Mouse (Mus musculus): ENCODE measurements around the gene Nrd1. TPM values are rescaled to one million over a fixed set of nuclear protein-coding genes. Genes with fewer than 3 reads are reported as not detected.

The Nrd1 gene
- total RNA-seq, 2 experiments from 2014 or later: 119 to 149 TPM

- intact Hi-C loops (cut with DNase I): no loop called here
Observed at GRCm38 (mm10) chr4:109089171-109089570, 88.7 kb downstream of the Nrd1 start.

DNA sequence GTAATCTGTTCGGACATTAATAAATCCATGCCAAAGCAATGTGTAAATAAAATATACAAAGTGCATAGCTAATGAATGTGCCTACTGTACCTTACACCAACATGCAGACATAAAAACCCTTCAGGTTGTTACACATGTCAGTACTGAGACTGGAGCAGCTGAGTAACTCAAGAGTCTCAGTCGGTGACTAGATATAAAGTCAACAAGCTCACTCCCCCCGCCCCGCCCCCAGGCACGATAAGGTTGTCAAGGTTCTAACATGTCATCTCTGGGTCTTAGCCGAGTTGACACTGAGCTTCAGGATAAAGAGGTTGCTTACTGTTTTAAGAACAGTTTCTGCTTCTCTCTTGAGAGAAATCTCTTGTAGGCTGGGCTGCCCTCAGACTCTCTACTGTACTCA is 89.5 kb downstream of the Nrd1 start:
- intact Hi-C loops (cut with DNase I): no loop called here
- DNase-seq (ENCODE audit: low spot score in 2 of 2): no peak

More at GRCm38 (mm10) chr4:109089171-109089570, 88.7 kb downstream of the Nrd1 start:
- DNase-seq (ENCODE audit: low spot score in 2 of 2): no peak

GRCm38 (mm10) chr4:109091241-109091777 is 90.9 kb downstream of the Nrd1 start:
- intact Hi-C loops (cut with DNase I): no loop called here
- DNase-seq (ENCODE audit: low spot score in 2 of 2): no peak

DNA sequence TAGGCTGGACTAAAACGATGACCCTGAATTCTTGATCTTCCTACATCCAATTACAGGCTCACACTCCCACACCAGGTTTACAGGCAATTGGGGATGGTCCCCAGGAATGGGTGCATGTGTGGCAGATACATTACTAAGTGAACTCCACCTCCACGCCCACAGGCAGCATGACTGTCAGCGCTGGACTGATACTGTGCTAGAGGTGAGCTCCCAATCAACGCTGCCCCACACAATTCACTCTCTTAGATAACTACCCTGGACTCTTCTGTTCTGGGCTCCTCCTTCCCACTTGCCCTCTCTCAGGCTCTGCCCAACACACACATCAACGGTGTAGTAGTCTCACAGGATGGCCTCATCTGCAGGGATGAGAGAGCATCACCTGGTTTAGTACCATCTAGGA is 91.9 kb downstream of the Nrd1 start:
- DNase-seq (ENCODE audit: low spot score in 2 of 2): no peak
- intact Hi-C loops (cut with DNase I): no loop called here

DNA sequence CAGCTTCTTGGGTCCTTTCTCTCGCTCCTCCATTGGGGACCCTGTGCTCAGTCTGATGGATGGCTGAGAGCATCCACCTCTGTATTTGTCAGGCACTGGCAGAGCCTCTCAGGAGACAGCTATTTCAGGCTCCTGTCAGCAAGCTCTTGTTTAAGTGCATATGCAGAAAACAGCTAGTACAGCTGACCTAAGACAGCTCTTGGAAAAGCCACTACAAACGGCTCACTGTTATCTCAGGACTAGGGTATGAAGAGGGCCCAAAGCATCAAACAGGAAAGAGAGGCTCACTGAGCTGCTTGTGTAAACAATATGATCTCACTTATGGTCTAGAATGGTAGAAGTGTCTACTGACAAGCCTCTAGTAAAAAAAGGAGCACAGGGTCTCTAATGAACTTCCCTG is 93.8 kb downstream of the Nrd1 start:
- DNase-seq (ENCODE audit: low spot score in 2 of 2): no peak
- intact Hi-C loops (cut with DNase I): no loop called here

DNA sequence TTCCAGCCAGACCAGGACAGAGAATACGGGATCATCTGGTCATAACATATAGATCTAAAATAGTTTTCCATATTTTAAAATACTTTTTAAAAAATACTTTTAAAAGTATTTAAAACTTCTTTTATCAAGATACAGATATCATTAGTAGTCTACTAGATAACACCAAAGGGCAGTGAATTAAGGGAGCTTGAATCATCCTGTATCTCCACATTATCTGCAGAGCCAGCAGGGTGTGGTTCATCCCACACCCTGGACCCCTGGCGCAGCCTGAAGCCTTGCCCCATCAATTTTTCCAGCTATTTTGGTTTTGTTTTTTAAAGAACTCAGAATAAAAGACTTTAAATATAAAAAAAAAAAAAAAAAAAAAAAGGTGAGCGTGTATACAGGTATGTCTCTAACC is 98.4 kb downstream of the Nrd1 start:
- intact Hi-C loops (cut with DNase I): no loop called here

DNA sequence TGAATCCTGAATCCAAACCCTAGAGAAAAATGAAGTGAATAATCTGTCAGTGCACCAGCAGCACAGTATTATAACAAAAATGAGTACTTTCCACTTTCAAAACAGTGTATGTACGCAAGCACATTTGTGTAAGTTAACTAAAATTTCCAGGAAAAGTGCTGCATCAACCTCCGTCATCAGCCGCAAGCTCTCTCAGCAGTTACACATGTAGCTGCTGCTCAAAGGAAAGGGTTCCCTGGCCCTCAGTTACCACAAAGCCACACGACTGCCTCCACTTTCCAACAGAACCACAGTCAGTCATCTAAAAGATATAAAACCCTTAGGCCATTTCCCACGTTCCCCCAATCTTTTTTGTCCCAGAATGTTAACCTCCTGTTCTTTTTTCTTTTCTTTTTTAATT is 102.1 kb downstream of the Nrd1 start:
- intact Hi-C loops (cut with DNase I): no loop called here
- DNase-seq (ENCODE audit: low spot score in 2 of 2): no peak

More for the DNA sequence above, 98.4 kb downstream of the Nrd1 start:
- no peak for DNase-seq (ENCODE audit: low spot score in 2 of 2)

DNA sequence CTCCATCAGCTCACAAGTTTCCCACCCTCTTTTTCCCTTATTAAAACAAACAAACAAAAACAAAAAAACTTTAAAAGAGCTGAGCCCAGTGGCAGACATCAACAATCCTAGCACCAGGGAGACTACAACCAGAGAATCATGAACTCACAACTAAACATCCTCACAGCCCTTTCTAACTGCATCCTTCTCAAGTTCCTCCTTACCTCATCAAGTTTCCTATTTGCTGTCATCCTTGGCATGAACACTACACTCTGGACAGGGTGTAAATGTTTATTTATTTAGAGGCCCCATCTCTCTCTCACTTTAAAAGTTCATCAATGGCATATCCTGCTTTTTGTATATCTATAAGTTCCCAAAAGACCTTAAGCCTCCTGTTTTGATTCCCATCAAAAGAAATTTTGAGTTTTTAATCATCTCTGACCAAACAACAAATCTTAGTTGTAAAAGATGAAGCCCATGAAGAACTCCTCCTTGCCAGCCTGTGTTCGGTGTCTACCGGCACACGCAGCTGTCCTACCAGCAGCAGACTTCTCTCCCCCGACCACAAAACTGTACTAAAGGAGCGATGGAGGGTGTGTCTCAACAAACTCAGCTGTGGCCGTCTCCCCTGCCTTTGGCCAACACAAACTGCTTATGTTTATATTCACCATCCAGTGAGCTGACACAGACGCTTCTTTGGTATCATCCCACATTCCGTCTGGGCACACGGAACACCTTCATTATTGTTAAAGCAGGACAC is 102.9 kb downstream of the Nrd1 start:
- DNase-seq (ENCODE audit: low spot score in 2 of 2): no peak
- intact Hi-C loops (cut with DNase I): no loop called here

- DNase-seq (ENCODE audit: low spot score in 2 of 2): no peak
- intact Hi-C loops (cut with DNase I): no loop called here
Observed at GRCm38 (mm10) chr4:109105254-109105653, 104.8 kb downstream of the Nrd1 start.

- DNase-seq (ENCODE audit: low spot score in 2 of 2): no peak
- intact Hi-C loops (cut with DNase I): no loop called here
Observed at GRCm38 (mm10) chr4:109106034-109106433, 105.6 kb downstream of the Nrd1 start.

DNA sequence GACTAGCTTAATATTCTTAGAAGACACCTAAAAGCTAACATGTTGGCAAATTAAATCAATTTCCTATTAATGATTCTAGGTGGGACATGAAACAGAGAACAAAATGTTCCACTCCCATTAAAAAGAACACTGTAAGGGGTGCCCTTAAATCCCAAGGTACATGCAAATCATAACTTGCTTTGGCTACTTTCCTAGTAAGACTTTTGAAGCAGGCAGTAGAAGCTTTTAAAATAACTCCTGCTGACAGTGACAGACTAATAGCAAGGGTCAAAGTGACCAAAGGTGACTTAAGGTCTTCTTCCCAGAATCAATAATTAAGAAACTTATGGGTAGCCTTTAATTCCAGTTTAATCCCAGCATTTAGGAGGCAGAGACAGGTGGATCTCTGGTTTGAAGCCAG is 106.1 kb downstream of the Nrd1 start:
- intact Hi-C loops (cut with DNase I): no loop called here
- DNase-seq (ENCODE audit: low spot score in 2 of 2): no peak

GRCm38 (mm10) chr4:109109012-109109411 is 108.6 kb downstream of the Nrd1 start:
- no peak for DNase-seq (ENCODE audit: low spot score in 2 of 2)
- intact Hi-C loops (cut with DNase I): no loop called here

- intact Hi-C loops (cut with DNase I): no loop called here
Observed at GRCm38 (mm10) chr4:109109686-109110085, 109.2 kb downstream of the Nrd1 start.

DNA sequence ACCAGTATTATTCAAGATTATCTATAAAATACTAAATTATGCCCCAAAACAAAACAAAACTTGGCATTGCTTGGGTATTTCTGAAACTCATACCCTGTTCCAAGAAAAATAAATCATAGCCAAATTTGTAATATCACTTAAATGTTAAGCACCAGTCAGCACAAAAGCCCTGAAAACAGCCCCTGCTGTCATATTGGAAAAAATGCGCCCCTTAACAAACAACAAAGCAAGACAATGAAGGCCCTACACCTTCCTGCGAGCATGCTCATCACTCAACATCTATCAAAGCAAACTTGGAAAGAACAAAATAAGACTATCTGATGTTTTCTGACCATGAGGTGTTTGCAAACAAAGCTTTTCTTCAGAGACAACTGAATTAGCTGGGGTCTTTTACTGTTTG is 110.5 kb downstream of the Nrd1 start:
- intact Hi-C loops (cut with DNase I): no loop called here

More at GRCm38 (mm10) chr4:109109686-109110085, 109.2 kb downstream of the Nrd1 start:
- DNase-seq (ENCODE audit: low spot score in 2 of 2): no peak

More for the DNA sequence above, 110.5 kb downstream of the Nrd1 start:
- DNase-seq (ENCODE audit: low spot score in 2 of 2): no peak

Small RNA genes lying within 50 kb of the gene (microRNA-seq; reads per million reads assigned to microRNA genes)
- 0 reads per million in 2 experiments for gene Mir761

Other genes with a start within 250 kb of the Nrd1 start
- 10 to 100 TPM; 61.3 to 65.1 TPM for gene Zfyve9, start 219.9 kb upstream of the Nrd1 start, total RNA-seq (2021)
- 10 to 100 TPM; 82.7 to 86.9 TPM for gene Btf3l4, start 167.0 kb upstream of the Nrd1 start, total RNA-seq (2021)
- gene Txndc12, start 166.1 kb upstream of the Nrd1 start, total RNA-seq (2021): 10 to 100 TPM; 35.4 to 41.0 TPM
- gene Kti12, start 152.9 kb upstream of the Nrd1 start, total RNA-seq (2021): 10 to 100 TPM; 15.4 to 18.7 TPM
- gene A730015C16Rik, start 152.0 kb upstream of the Nrd1 start, total RNA-seq (2021): not detected
- 10 to 100 TPM; 90.0 to 96.0 TPM for gene Rab3b, start 121.6 kb upstream of the Nrd1 start, total RNA-seq (2021)
- gene Osbpl9, start 201.6 kb downstream of the Nrd1 start, total RNA-seq (2021): 10 to 100 TPM; 44.5 to 59.2 TPM
- gene Calr4, start 233.8 kb downstream of the Nrd1 start, total RNA-seq (2021): under 1 TPM; 0.50 to 0.80 TPM

All from left cerebral cortex, postnatal 25 days (tissue).